Mouse (Mus musculus) heart, embryonic 10.5 days (tissue): ENCODE data around the gene Nfasc. TPM values are rescaled to one million over a fixed set of nuclear protein-coding genes. Genes with fewer than 3 reads are reported as not detected.

Source experiments
- DNase-seq: peaks from one replicate; pipeline ENCODE4 v3.0.0-alpha.2; 2017; ENCODE audit warnings: low spot score
- H3K27ac ChIP-seq: fragments of 300-500 bp; sonication (generic); 2 replicates; pipeline ENCODE4 v1.5.1; 2016; ENCODE audit warnings: mild to moderate bottlenecking
- H3K27me3 ChIP-seq: fragments of 300-500 bp; sonication (generic); 2 replicates; pipeline ENCODE4 v1.6.1; 2016; ENCODE audit warnings: mild to moderate bottlenecking; ENCODE audit not compliant: poor library complexity, insufficient read depth, severe bottlenecking
- H3K36me3 ChIP-seq: fragments of 300-500 bp; sonication (generic); 2 replicates; pipeline ENCODE4 v1.6.1; 2016; ENCODE audit warnings: mild to moderate bottlenecking, moderate library complexity
- H3K4me1 ChIP-seq: fragments of 300-500 bp; sonication (generic); 2 replicates; pipeline ENCODE4 v1.6.1; 2016; ENCODE audit warnings: mild to moderate bottlenecking
- H3K4me3 ChIP-seq: fragments of 300-500 bp; sonication (generic); 2 replicates; pipeline ENCODE4 v1.5.1; 2016; ENCODE audit warnings: mild to moderate bottlenecking, moderate library complexity
- H3K9me3 ChIP-seq: fragments of 300-500 bp; sonication (generic); 2 replicates; pipeline ENCODE4 v1.6.1; 2016; ENCODE audit warnings: mild to moderate bottlenecking, moderate library complexity
- WGBS: fragments of 180-500 bp; shearing (Covaris S2); methylation state at CpG from one replicate; pipeline ENCODE4 v1.1.7; 2016; 5-methylcytosine and 5-hydroxymethylcytosine counted together
- polyA plus RNA-seq: library from polyadenylated mRNA; unstranded; fragments of >200 nt; fragmentation: Nextera tagmentation; extraction: Ambion mirVana; gene quantifications from 2 replicates; pipeline ENCODE4 v1.2.1, GENCODE M21; 2016

Gene Nfasc
- 0.22 and 0.84 TPM in 2 replicates for polyA plus RNA-seq

- WGBS, result 6% methylated on average over 50 of the region's 51 CpGs
- Histone ChIP-seq H3K27me3 (peaks cover 83% of the 10 kb centered on the region), H3K4me1 (peaks cover 24% of the 10 kb centered on the region), H3K36me3 (no peaks in the 10 kb centered on the region), H3K9me3 (no peaks in the 10 kb centered on the region), H3K4me3 (peak within 1 kb of the TSS; percentile 59), H3K27ac (peak within 1 kb of the TSS; percentile 52; the same call in 1 of the 2 replicates)
- DNase-seq, result peak; percentile 78
Observed at GRCm38 (mm10) chr1:132741175-132741997, at the start of gene Nfasc. Nfasc (minus strand) TSS chr1:132741797.

DNA sequence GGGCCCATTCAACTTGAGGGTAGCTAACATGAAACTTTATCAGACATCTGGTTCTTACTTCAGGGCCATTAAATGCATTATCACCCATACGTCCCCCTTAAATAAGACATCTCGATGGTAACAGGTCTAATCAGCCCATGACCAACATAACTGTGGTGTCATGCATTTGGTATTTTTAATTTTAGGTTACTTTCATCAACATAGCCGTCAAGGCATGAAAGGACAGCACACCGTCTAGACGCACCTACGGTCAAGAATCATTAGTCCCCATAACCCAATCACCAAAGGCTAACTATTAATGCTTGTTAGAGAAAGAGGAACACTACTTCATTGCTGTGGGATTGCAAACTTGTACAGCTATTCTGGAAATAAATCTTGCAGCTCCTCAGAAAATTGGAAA is 49.5 kb upstream of the Nfasc start:
- Histone ChIP-seq H3K27ac (no peak overlapping the region), H3K27me3 (no peaks in the 10 kb centered on the region), H3K36me3 (no peaks in the 10 kb centered on the region), H3K4me1 (peaks cover 9% of the 10 kb centered on the region; the same call in 1 of the 2 replicates), H3K9me3 (no peaks in the 10 kb centered on the region), H3K4me3 (no peak overlapping the region)
- DNase-seq, result peak; percentile 6
- WGBS, result 83% methylated on average over 6 of the region's 6 CpGs

DNA sequence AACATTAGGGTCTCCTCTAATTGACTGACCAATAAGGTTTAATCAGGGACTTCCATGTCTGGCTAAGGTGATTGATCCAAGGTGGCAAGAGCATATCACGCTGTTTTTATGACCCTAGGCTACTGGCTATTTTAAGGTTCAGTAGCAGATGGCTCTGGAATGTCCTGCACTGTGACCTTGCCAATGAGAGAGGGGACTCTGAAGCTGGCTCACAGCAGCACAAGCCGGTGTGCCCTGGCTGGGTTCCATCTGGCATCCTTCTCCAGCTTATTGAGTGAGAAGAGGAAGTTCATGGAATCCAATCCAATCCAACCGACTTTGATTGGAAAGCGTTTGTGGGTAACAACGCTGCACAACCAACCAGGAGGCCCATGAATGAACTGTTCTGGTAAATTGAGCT is 45.3 kb upstream of the Nfasc start:
- Histone ChIP-seq H3K9me3 (no peaks in the 10 kb centered on the region), H3K27ac (peak overlapping the region; percentile 36), H3K36me3 (no peaks in the 10 kb centered on the region), H3K27me3 (no peaks in the 10 kb centered on the region), H3K4me1 (peaks cover 9% of the 10 kb centered on the region; the same call in 1 of the 2 replicates), H3K4me3 (no peak overlapping the region)
- 66% methylated on average over 5 of the region's 5 CpGs for WGBS
- no peak for DNase-seq

DNA sequence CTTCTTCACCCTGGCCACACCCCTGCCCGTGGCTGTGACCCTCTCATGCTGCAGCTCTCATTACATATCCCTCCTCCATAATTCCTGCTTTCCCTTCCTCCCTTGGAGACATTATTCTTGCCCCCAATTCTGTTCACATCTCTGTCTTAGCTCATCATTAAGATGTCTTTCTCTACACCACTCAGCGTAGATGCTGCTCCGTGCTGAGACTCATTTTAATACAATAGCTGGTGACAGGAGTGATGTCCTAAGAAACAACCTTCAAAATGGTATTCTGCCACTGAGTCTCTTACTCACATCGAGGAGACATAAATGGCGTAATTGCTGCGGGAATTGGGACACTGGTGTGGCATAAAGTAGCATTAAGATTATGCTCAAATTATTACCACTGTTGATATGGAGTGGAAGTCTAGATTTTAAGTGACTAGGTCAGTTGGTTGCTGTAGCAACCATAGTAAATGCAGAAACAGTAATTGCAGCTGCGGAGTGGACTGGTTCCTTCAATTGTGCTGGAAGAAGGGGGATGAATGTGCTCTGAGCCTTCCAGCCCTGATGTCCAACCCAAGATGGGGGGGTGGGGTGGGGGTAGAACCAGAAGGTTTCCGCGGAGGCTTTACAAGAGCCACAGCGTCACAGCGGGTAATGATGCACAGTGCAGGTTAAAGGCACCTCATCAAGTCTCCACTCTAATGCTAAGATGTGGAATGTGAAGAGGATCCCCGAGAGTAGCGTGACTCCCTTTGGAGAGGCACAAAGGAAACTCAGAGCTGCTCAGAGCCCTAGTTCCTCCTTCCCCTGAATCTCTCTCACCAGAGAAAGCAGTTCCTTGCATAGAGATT is 40.2 kb upstream of the Nfasc start:
- Histone ChIP-seq H3K27ac (no peak overlapping the region), H3K4me1 (0 out of 2 replicates have a peak, but pooled peaks cover 2% of the 10 kb centered on the region), H3K27me3 (no peaks in the 10 kb centered on the region), H3K9me3 (no peaks in the 10 kb centered on the region), H3K36me3 (no peaks in the 10 kb centered on the region), H3K4me3 (no peak overlapping the region)
- peak; percentile 51 for DNase-seq
- 67% methylated on average over 13 of the region's 13 CpGs for WGBS

DNA sequence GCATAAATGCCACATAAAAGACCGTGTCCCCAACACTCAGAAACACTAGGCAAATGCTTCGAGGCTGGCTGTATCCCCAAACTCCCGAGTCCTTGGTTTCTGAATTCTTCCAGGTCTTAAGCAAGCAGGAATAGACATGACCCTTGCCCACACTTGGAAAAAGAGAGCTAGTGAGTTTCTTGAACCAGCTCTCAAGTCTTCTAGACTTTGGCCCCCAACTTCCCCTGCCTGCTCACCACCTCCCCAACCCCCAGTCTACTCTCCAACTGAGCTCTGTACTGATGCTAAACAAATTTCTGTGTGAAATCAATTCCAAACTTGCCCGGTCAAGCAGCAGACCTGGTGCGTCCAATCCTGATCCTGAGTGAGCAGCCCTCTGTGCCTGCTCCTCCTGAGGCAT is 39.4 kb upstream of the Nfasc start:
- WGBS, result 82% methylated on average over 5 of the region's 5 CpGs
- H3K4me1 ChIP-seq, result no peaks in the 10 kb centered on the region
- no peak overlapping the region for H3K27ac ChIP-seq
- no peak for DNase-seq
- H3K27me3 ChIP-seq, result no peaks in the 10 kb centered on the region
- no peak overlapping the region for H3K4me3 ChIP-seq
- H3K36me3 ChIP-seq, result no peaks in the 10 kb centered on the region
- H3K9me3 ChIP-seq, result no peaks in the 10 kb centered on the region

DNA sequence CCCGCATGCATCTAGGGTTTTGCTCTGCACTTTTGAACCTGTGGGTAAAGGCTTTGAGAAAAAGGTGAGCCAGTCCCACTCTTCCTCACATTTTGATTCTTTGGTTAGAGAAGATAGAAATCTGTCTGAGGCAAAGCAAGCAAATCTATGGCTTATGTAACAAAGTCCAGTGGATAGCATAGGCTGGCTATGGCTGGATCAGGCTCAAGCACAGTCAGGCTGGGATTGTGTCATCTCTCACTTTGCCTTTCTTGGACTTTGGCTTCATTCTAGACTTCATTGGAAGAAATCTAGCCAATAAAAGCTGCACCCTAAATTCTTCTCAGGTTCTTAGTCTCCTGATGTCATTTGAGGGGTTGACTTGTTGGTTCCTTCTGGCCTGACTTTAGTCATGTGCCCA is 38.7 kb upstream of the Nfasc start:
- H3K9me3 ChIP-seq, result no peaks in the 10 kb centered on the region
- 89% methylated on average over 1 of the region's 1 CpGs for WGBS
- peak; percentile 13 for DNase-seq
- no peak overlapping the region for H3K4me3 ChIP-seq
- H3K36me3 ChIP-seq, result no peaks in the 10 kb centered on the region
- H3K27me3 ChIP-seq, result no peaks in the 10 kb centered on the region
- H3K4me1 ChIP-seq, result no peaks in the 10 kb centered on the region
- H3K27ac ChIP-seq, result no peak overlapping the region

DNA sequence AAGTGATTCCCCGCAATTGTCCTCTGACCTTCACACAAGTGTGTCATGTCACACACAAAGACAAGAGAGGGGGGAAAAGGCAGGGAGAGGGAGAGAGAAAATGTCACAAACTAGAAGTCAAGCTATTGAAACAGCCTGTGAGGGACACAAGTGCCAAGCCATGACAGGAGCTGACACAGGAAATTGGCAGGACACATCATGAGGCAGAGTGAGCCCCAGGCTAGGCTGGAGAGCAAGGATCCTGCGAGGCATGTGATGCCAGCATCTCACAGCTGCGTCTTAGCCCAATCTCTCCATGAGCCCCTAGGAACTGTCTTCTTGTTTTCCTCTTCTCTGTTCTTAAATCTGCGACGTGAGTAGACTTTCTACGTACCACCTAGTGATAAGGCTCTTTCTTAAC is 33.4 kb upstream of the Nfasc start:
- no peak overlapping the region for H3K27ac ChIP-seq
- H3K27me3 ChIP-seq, result peaks cover 19% of the 10 kb centered on the region
- 80% methylated on average over 6 of the region's 6 CpGs for WGBS
- no peaks in the 10 kb centered on the region for H3K4me1 ChIP-seq
- H3K36me3 ChIP-seq, result no peaks in the 10 kb centered on the region
- H3K4me3 ChIP-seq, result no peak overlapping the region
- DNase-seq, result peak; percentile 53
- no peaks in the 10 kb centered on the region for H3K9me3 ChIP-seq

- peak; percentile 48 for DNase-seq
- H3K4me3 ChIP-seq, result no peak overlapping the region
Observed at GRCm38 (mm10) chr1:132771377-132771776, 29.8 kb upstream of the Nfasc start.

GRCm38 (mm10) chr1:132769559-132769958 is 28.0 kb upstream of the Nfasc start:
- no peaks in the 10 kb centered on the region for H3K9me3 ChIP-seq
- 70% methylated on average over 3 of the region's 3 CpGs for WGBS
- H3K4me3 ChIP-seq, result no peak overlapping the region
- H3K4me1 ChIP-seq, result peaks cover 11% of the 10 kb centered on the region
- DNase-seq, result no peak
- no peaks in the 10 kb centered on the region for H3K36me3 ChIP-seq
- H3K27me3 ChIP-seq, result peaks cover 20% of the 10 kb centered on the region
- H3K27ac ChIP-seq, result no peak overlapping the region

More at GRCm38 (mm10) chr1:132771377-132771776, 29.8 kb upstream of the Nfasc start:
- H3K27ac ChIP-seq, result no peak overlapping the region
- H3K27me3 ChIP-seq, result peaks cover 24% of the 10 kb centered on the region
- H3K9me3 ChIP-seq, result no peaks in the 10 kb centered on the region
- H3K36me3 ChIP-seq, result no peaks in the 10 kb centered on the region
- 27% methylated on average over 5 of the region's 5 CpGs for WGBS
- H3K4me1 ChIP-seq, result peaks cover 3% of the 10 kb centered on the region

DNA sequence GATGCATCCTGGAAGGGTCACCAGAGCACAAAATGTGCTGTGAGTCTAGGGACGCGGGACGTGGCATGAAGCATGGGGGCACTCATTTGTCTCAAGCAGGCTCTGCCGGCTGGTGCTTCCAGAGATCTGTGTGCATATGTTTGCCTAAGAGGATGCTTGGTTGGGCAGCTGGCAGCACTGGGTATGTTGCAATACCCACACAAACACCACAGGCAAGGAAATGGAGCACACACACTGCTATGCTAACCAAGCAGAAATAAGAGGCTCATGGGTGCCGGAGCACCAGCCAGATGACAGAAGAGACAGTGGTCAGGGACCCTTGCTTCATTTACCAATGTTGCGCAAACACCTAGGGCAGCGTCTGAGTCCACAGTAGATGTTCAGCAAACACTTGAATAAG is 25.8 kb upstream of the Nfasc start:
- Histone ChIP-seq H3K4me3 (no peak overlapping the region), H3K27ac (no peak overlapping the region), H3K27me3 (peaks cover 10% of the 10 kb centered on the region; the same call in 1 of the 2 replicates), H3K9me3 (no peaks in the 10 kb centered on the region), H3K36me3 (no peaks in the 10 kb centered on the region), H3K4me1 (peaks cover 11% of the 10 kb centered on the region)
- 87% methylated on average over 7 of the region's 7 CpGs for WGBS
- no peak for DNase-seq

DNA sequence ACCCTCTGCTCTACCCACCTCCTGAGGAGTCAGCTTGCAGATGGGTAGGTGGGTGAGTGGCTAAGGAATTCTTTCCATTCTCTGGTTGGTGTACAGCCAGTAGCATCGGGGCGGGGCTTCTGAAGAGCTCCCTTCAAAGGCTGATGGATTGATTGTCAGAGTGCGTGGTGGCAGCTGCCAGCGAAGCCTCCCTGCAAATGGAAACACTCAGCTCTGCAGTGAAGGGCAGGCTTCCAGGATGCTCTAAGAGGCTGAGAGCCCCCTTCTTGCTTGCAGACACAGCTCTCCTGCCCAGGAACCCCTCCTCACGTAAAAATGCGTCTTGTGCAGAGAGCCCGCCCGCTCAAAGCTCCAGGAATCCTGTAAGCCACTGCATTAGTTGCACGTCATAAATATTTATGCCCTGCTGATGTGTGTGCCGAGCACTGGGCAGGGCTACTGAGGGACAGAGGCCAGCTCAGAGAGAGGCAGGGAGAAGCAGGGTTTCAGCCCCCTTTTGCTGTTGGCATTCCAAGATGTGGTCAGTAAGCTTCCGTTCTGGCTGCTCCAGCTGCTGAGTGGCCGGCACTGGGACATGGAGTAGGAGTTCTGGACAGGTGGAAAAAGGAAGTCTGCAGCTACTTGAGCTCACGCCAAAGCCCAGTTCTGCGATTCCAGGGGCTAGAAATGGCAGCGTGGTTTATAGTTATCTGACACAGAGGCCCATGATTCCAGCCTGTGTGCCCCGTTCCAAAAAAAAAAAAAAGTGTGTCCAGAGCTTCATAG is 24.5 kb upstream of the Nfasc start:
- 0 out of 2 replicates have a peak overlapping the region, but pooled peaks have one; percentile 3 for H3K4me3 ChIP-seq
- no peak overlapping the region for H3K27ac ChIP-seq
- 39% methylated on average over 16 of the region's 16 CpGs for WGBS
- DNase-seq, result no peak
- peaks cover 11% of the 10 kb centered on the region for H3K4me1 ChIP-seq
- H3K36me3 ChIP-seq, result no peaks in the 10 kb centered on the region
- H3K27me3 ChIP-seq, result peaks cover 9% of the 10 kb centered on the region; the same call in 1 of the 2 replicates
- H3K9me3 ChIP-seq, result no peaks in the 10 kb centered on the region

- 69% methylated on average over 10 of the region's 10 CpGs for WGBS
- no peaks in the 10 kb centered on the region for H3K9me3 ChIP-seq
- H3K4me1 ChIP-seq, result peaks cover 11% of the 10 kb centered on the region
- H3K36me3 ChIP-seq, result no peaks in the 10 kb centered on the region
- H3K27ac ChIP-seq, result no peak overlapping the region
- H3K27me3 ChIP-seq, result peaks cover 5% of the 10 kb centered on the region; the same call in 1 of the 2 replicates
- no peak overlapping the region for H3K4me3 ChIP-seq
- no peak for DNase-seq
Observed at GRCm38 (mm10) chr1:132765222-132765621, 23.6 kb upstream of the Nfasc start.
